Mouse (Mus musculus): ENCODE measurements around the gene H6pd.

DNA sequence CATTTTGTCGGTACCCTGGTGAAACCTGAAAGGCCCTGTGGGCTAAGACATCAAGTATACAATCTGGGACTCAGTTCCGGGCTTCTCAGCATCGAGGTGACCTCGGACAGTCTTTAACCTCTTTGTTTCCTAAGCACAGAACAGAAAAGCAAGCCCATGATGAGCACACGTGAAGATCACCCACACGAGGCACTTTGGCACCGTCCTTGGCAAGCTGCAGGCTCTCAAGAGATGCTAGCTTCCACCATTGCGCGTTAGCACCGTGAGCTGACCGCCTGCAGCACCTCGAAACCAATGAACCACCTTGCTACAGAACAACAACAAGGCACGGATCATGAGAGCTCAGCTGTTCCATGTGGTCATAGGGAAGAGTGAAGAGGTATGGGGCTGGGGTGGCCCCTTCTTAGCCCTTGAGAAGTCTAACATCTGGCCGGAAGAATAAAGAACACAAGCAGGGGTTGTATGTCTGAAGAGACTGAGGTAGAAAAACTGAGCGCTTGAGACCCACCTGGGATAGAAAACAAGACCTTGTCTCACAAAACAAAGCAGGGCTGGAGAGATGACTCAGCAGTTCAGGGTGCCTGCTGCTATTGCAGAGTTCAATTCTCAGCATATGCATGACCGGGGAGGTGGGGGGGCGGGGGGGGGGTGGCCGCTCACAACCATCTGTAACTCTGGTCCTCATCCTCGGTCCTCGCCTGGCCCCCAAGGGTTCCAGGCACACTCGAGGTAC lies 2.5 kb downstream of the H6pd start:
- no peak for TF ChIP-seq TAL1 (IDR thresholded peaks at IDR 0.05; ENCODE audit: low read length)
- TF ChIP-seq UBTF (IDR thresholded peaks at IDR 0.05; ENCODE audit: borderline replicate concordance, insufficient read depth, low read depth, low read length), result no peak
- no peak for TF ChIP-seq GATA1 (IDR thresholded peaks at IDR 0.05; ENCODE audit: low read depth, low read length)
- no peak for TF ChIP-seq CHD1 (IDR thresholded peaks at IDR 0.05; ENCODE audit: low read depth, low read length)
- TF ChIP-seq CTCF (IDR thresholded peaks at IDR 0.05 in 2 of 3, conservative IDR thresholded peaks at IDR 0.05 in 1 of 3; ENCODE audit: control insufficient read depth in 1 of 3, insufficient read depth in 1 of 3, low read depth in 2 of 3, low read length in 3 of 3, poor library complexity in 1 of 3, severe bottlenecking in 1 of 3), result no peak
- TF ChIP-seq POLR2A (IDR thresholded peaks at IDR 0.05; ENCODE audit: control insufficient read depth in 1 of 2, insufficient read depth in 1 of 2, low read depth in 1 of 2, low read length in 2 of 2, poor library complexity in 1 of 2), result no peak
- TF ChIP-seq USF2 (IDR thresholded peaks at IDR 0.05; ENCODE audit: borderline replicate concordance in 1 of 2, insufficient read depth in 1 of 2, low read depth in 1 of 2, low read length in 2 of 2), result no peak
- TF ChIP-seq MYC (IDR thresholded peaks at IDR 0.05; ENCODE audit: low read depth, low read length), result no peak
- TF ChIP-seq EP300 (IDR thresholded peaks at IDR 0.05; ENCODE audit: low read depth in 1 of 2, low read length in 2 of 2), result no peak
- peak; percentile 32; the same call in 1 of the 2 replicates for TF ChIP-seq MAFK (IDR thresholded peaks at IDR 0.05; ENCODE audit: borderline replicate concordance, low read depth, low read length)
